Mouse (Mus musculus) spleen, postnatal 4 days (tissue): ENCODE results near the gene Matn1.

ENCODE experiments used
- DNase-seq, 2 experiments: peaks; one replicate each; pipeline ENCODE4 v3.0.0; 2022; ENCODE audit warnings: low spot score in 2 of 2

Matn1 gene

GRCm38 (mm10) chr4:130917564-130917963 lies 26.6 kb upstream of the Matn1 start:
- no peak for DNase-seq

GRCm38 (mm10) chr4:130918805-130919749 lies 25.1 kb upstream of the Matn1 start:
- no peak for DNase-seq

- no peak for DNase-seq
These were observed 24.3 kb upstream of the Matn1 start for GRCm38 (mm10) chr4:130919750-130920356.

- DNase-seq, result peak in 1 of 2 experiments; percentile 59
These were observed 23.1 kb upstream of the Matn1 start for GRCm38 (mm10) chr4:130920951-130921693.

- no peak for DNase-seq
These were observed 22.2 kb upstream of the Matn1 start for GRCm38 (mm10) chr4:130921986-130922385.

GRCm38 (mm10) chr4:130926274-130926673 lies 17.9 kb upstream of the Matn1 start:
- DNase-seq, result no peak

- DNase-seq, result no peak
These were observed 16.4 kb upstream of the Matn1 start for GRCm38 (mm10) chr4:130927821-130928220.

GRCm38 (mm10) chr4:130942644-130943043 lies 1.5 kb upstream of the Matn1 start:
- no peak for DNase-seq

- DNase-seq, result no peak
These were observed 594 bp downstream of the Matn1 start for GRCm38 (mm10) chr4:130944779-130945178.

GRCm38 (mm10) chr4:130947094-130947647 lies 3.0 kb downstream of the Matn1 start:
- no peak for DNase-seq

- DNase-seq, result no peak
These were observed 5.7 kb downstream of the Matn1 start for GRCm38 (mm10) chr4:130949821-130950384.

GRCm38 (mm10) chr4:130952531-130952930 lies 8.3 kb downstream of the Matn1 start:
- no peak for DNase-seq

- DNase-seq, result no peak
These were observed 13.0 kb downstream of the Matn1 start for GRCm38 (mm10) chr4:130957156-130957555.

GRCm38 (mm10) chr4:130958812-130959211 lies 14.6 kb downstream of the Matn1 start:
- DNase-seq, result no peak

GRCm38 (mm10) chr4:130959678-130960077 lies 15.5 kb downstream of the Matn1 start:
- no peak for DNase-seq

GRCm38 (mm10) chr4:130960118-130960734 lies 16.0 kb downstream of the Matn1 start:
- DNase-seq, result peak; percentile 71 to 92

- no peak for DNase-seq
These were observed 27.1 kb downstream of the Matn1 start for GRCm38 (mm10) chr4:130971278-130971677.

- DNase-seq, result no peak
These were observed 28.2 kb downstream of the Matn1 start for GRCm38 (mm10) chr4:130972421-130972829.

GRCm38 (mm10) chr4:130973332-130974263 lies 29.4 kb downstream of the Matn1 start:
- DNase-seq, result no peak

GRCm38 (mm10) chr4:130978981-130979380 lies 34.8 kb downstream of the Matn1 start:
- no peak for DNase-seq
